Mouse (Mus musculus) embryonic facial prominence, embryonic 11.5 days (tissue): ENCODE measurements around the gene Abtb1. TPM values are rescaled to one million over a fixed set of nuclear protein-coding genes. Genes with fewer than 3 reads are reported as not detected.

Experiments
- ATAC-seq: fragments of 200-750 bp; cut with Nextera tagmentation; replicated peaks from 2 replicates; pipeline ENCODE4 v1.8.0; 2017; ENCODE audit warnings: low read depth; ENCODE audit not compliant: insufficient number of reproducible peaks, low FRiP score, low TSS enrichment
- DNase-seq: peaks from one replicate; pipeline ENCODE4 v3.0.0-alpha.2; 2015; ENCODE audit warnings: low spot score
- H3K27ac ChIP-seq: fragments of 300-500 bp; sonication (generic); replicated peaks from 2 replicates; pipeline ENCODE4 v1.5.1; 2014; ENCODE audit warnings: mild to moderate bottlenecking, low read depth, low read length, control low read depth
- H3K27me3 ChIP-seq: fragments of 300-500 bp; sonication (generic); 2 replicates; pipeline ENCODE4 v1.6.1; 2014; ENCODE audit warnings: mild to moderate bottlenecking, low read length, moderate library complexity, mixed read lengths; ENCODE audit not compliant: control insufficient read depth, insufficient read depth
- H3K36me3 ChIP-seq: fragments of 300-500 bp; sonication (generic); replicated peaks from 2 replicates; pipeline ENCODE4 v1.6.1; 2014; ENCODE audit warnings: low read depth, mild to moderate bottlenecking, low read length, moderate library complexity, mixed read lengths; ENCODE audit not compliant: control insufficient read depth, insufficient read depth
- H3K4me1 ChIP-seq: fragments of 300-500 bp; sonication (generic); 2 replicates; pipeline ENCODE4 v1.6.1; 2014; ENCODE audit warnings: low read length, mixed read lengths; ENCODE audit not compliant: control insufficient read depth, insufficient read depth
- H3K4me2 ChIP-seq: fragments of 300-500 bp; sonication (generic); 2 replicates; pipeline ENCODE4 v1.6.1; 2014; ENCODE audit warnings: low read depth, mild to moderate bottlenecking, control low read depth, low read length, moderate library complexity
- H3K4me3 ChIP-seq: fragments of 300-500 bp; sonication (generic); 2 replicates; pipeline ENCODE4 v1.5.1; 2014; ENCODE audit warnings: low read depth, low read length, control low read depth
- H3K9ac ChIP-seq: fragments of 300-500 bp; sonication (generic); replicated peaks from 2 replicates; pipeline ENCODE4 v1.6.1; 2014; ENCODE audit warnings: mild to moderate bottlenecking, control low read depth, low read length
- H3K9me3 ChIP-seq: fragments of 300-500 bp; sonication (generic); replicated peaks from 2 replicates; pipeline ENCODE4 v1.6.1; 2016; ENCODE audit warnings: mild to moderate bottlenecking, low read length, inconsistent platforms, mixed read lengths; ENCODE audit not compliant: control insufficient read depth
- WGBS: fragments of 180-500 bp; shearing (Covaris S2); extraction: QIAGEN DNeasy Blood & Tissue Kit; methylation state at CpG from one replicate; pipeline ENCODE4 v1.1.7; 2014; 5-methylcytosine and 5-hydroxymethylcytosine counted together
- polyA plus RNA-seq: library from polyadenylated mRNA; unstranded; fragments of >200 nt; fragmentation: Nextera tagmentation; extraction: Ambion mirVana; gene quantifications from 2 replicates; pipeline ENCODE4 v1.2.1, GENCODE M21; 2014

The Abtb1 gene
- polyA plus RNA-seq, 1 experiment from 2014 or later, result 13.7 TPM

GRCm38 (mm10) chr6:88840791-88841513 lies 832 bp downstream of the Abtb1 start:
- Histone ChIP-seq H3K9ac (peak overlapping the region; percentile 72), H3K27me3 (no peaks in the 10 kb centered on the region), H3K27ac (peak overlapping the region; percentile 52; the same call in 1 of the 2 replicates), H3K4me3 (peak overlapping the region; percentile 84), H3K9me3 (no peaks in the 10 kb centered on the region), H3K36me3 (no peaks in the 10 kb centered on the region; the same call in 1 of the 2 replicates), H3K4me1 (peaks cover 7% of the 10 kb centered on the region; the same call in 1 of the 2 replicates), H3K4me2 (peak overlapping the region; percentile 76)
- ATAC-seq (no peak), DNase-seq (no peak)
- 57% methylated on average over 9 of the region's 9 CpGs for WGBS

- H3K9me3 ChIP-seq, result no peaks in the 10 kb centered on the region
- H3K4me2 ChIP-seq, result no peak overlapping the region; the same call in 1 of the 2 replicates
- no peaks in the 10 kb centered on the region; the same call in 1 of the 2 replicates for H3K36me3 ChIP-seq
- H3K27ac ChIP-seq, result no peak overlapping the region
- no peaks in the 10 kb centered on the region for H3K27me3 ChIP-seq
- no peak overlapping the region for H3K4me3 ChIP-seq
- H3K4me1 ChIP-seq, result peaks cover 7% of the 10 kb centered on the region; the same call in 1 of the 2 replicates
- ATAC-seq, result no peak
- H3K9ac ChIP-seq, result no peak overlapping the region
- no peak for DNase-seq
- WGBS, result 71% methylated on average over 3 of the region's 3 CpGs
Measured at GRCm38 (mm10) chr6:88840211-88840610, 1.6 kb downstream of the Abtb1 start.

- peaks cover 7% of the 10 kb centered on the region; the same call in 1 of the 2 replicates for H3K4me1 ChIP-seq
- no peak for DNase-seq
- no peak for ATAC-seq
- no peak overlapping the region for H3K27ac ChIP-seq
- no peak overlapping the region for H3K4me3 ChIP-seq
- no peaks in the 10 kb centered on the region; the same call in 1 of the 2 replicates for H3K36me3 ChIP-seq
- no peak overlapping the region for H3K9ac ChIP-seq
- WGBS, result 83% methylated on average over 26 of the region's 26 CpGs
- no peak overlapping the region for H3K4me2 ChIP-seq
- H3K9me3 ChIP-seq, result no peaks in the 10 kb centered on the region
- H3K27me3 ChIP-seq, result no peaks in the 10 kb centered on the region
Measured at GRCm38 (mm10) chr6:88839135-88839970, 2.4 kb downstream of the Abtb1 start.

- Histone ChIP-seq H3K9me3 (no peaks in the 10 kb centered on the region), H3K4me1 (peaks cover 7% of the 10 kb centered on the region; the same call in 1 of the 2 replicates), H3K4me2 (no peak overlapping the region), H3K27ac (no peak overlapping the region), H3K36me3 (no peaks in the 10 kb centered on the region; the same call in 1 of the 2 replicates), H3K27me3 (no peaks in the 10 kb centered on the region), H3K4me3 (no peak overlapping the region), H3K9ac (no peak overlapping the region)
- DNase-seq (no peak), ATAC-seq (no peak)
- 94% methylated on average over 10 of the region's 10 CpGs for WGBS
Measured at GRCm38 (mm10) chr6:88838613-88839012, 3.2 kb downstream of the Abtb1 start.

- Histone ChIP-seq H3K4me1 (peaks cover 6% of the 10 kb centered on the region; the same call in 1 of the 2 replicates), H3K27ac (no peak overlapping the region), H3K4me2 (no peak overlapping the region), H3K27me3 (no peaks in the 10 kb centered on the region), H3K36me3 (no peaks in the 10 kb centered on the region; the same call in 1 of the 2 replicates), H3K4me3 (no peak overlapping the region), H3K9me3 (no peaks in the 10 kb centered on the region), H3K9ac (no peak overlapping the region)
- ATAC-seq, result no peak
- whole genome bisulfite sequencing, result 92% methylated on average over 12 of the region's 12 CpGs
- no peak for DNase-seq
Measured at GRCm38 (mm10) chr6:88837999-88838398, 3.8 kb downstream of the Abtb1 start.

- Histone ChIP-seq H3K9me3 (no peaks in the 10 kb centered on the region), H3K4me2 (no peak overlapping the region), H3K27ac (no peak overlapping the region), H3K4me1 (peaks cover 4% of the 10 kb centered on the region; the same call in 1 of the 2 replicates), H3K4me3 (no peak overlapping the region), H3K9ac (no peak overlapping the region), H3K27me3 (no peaks in the 10 kb centered on the region), H3K36me3 (no peaks in the 10 kb centered on the region; the same call in 1 of the 2 replicates)
- ATAC-seq (no peak), DNase-seq (no peak)
- 93% methylated on average over 28 of the region's 28 CpGs for WGBS
Measured at GRCm38 (mm10) chr6:88836178-88836819, 5.5 kb downstream of the Abtb1 start.

GRCm38 (mm10) chr6:88835047-88835446 lies 6.7 kb downstream of the Abtb1 start:
- Histone ChIP-seq H3K9me3 (no peaks in the 10 kb centered on the region), H3K4me1 (no peaks in the 10 kb centered on the region), H3K9ac (no peak overlapping the region), H3K36me3 (no peaks in the 10 kb centered on the region; the same call in 1 of the 2 replicates), H3K4me3 (no peak overlapping the region), H3K27me3 (no peaks in the 10 kb centered on the region), H3K4me2 (no peak overlapping the region), H3K27ac (no peak overlapping the region)
- DNase-seq (no peak), ATAC-seq (no peak)
- 61% methylated on average over 5 of the region's 5 CpGs for WGBS
